7 mouse cellular contexts compared by ENCODE assay signal in the genomic region with DNA sequence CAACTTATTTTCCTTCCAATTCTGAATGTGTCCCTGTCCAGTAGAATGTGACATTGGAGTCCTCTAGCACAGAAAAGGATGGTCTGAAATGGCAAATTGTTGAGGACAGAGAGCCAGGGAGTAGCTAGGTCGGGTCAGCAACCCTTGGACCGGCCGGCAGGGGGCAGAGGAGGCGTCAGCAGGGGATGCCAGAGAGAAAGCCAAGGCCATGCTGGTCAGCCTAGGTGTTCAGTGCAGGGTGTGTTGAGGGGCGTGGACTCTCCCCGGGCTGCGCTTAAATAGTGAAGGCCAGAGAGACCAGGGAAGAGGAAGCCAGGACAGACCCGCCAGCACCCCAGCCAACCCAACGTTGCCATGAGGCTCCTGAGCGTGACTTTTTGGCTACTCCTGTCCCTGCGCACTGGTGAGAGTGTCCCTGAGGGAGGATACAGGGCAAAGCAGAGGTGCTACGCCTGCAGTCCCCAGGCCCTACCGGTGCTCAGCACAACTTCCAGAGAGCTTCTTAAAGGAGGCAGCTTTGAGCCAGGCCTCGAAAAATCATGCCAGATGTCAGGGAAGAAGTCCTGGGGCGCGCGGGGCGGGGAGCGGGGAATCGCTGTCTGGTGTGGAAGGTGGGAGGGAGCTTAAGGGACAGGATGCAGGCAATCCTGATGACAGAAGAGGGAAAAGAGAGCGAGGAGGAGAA. TPM values are rescaled to one million over a fixed set of nuclear protein-coding genes. Genes with fewer than 3 reads are reported as not detected.
DNase-seq lines count a peak whose midpoint lies in the region; ATAC-seq and TF ChIP-seq lines count a peak whose summit lies in the region.

A gene (plus strand): TSS at position 238 of the 685 bp plus-strand sequence.

- no peak within 1 kb of the TSS for H3K27ac ChIP-seq in embryonic facial prominence, embryonic 12.5 days
- no peak within 1 kb of the TSS for H3K27ac ChIP-seq in heart, postnatal 0 days (ENCODE audit: low read depth)
- no peak within 1 kb of the TSS for H3K27ac ChIP-seq in midbrain, embryonic 11.5 days (ENCODE audit: low read depth, low read length)

- peak; percentile 86 for TF ChIP-seq CTCF in heart, postnatal 0 days (IDR thresholded peaks at IDR 0.05; ENCODE audit: low read depth)

- peaks cover 14% of the 10 kb centered on the region for H3K36me3 ChIP-seq in embryonic facial prominence, embryonic 12.5 days
- H3K36me3 ChIP-seq in heart, postnatal 0 days (replicated peaks; ENCODE audit: control insufficient read depth, insufficient read depth, low read length), result peaks cover 7% of the 10 kb centered on the region; the same call in 1 of the 2 replicates
- H3K36me3 ChIP-seq in midbrain, embryonic 11.5 days (ENCODE audit: control insufficient read depth, insufficient read depth, low read length), result no peaks in the 10 kb centered on the region

- DNase-seq in ES-CJ7 (ENCODE audit: low read depth, low spot score), result peak; percentile 57
- peak; percentile 84 for DNase-seq in adrenal gland, postnatal 25 days
- peak; percentile 45 for DNase-seq in heart, postnatal 0 days (ENCODE audit: low spot score)
- peak; percentile 90 for DNase-seq in kidney, postnatal 4 days
- DNase-seq in midbrain, embryonic 11.5 days (ENCODE audit: low spot score, missing footprints), result peak; percentile 96
- peak; percentile 58 to 88 for DNase-seq in spleen, postnatal 4 days (ENCODE audit: low spot score in 2 of 2)

- peak within 1 kb of the TSS; percentile 39; the same call in 1 of the 2 replicates for H3K4me2 ChIP-seq in embryonic facial prominence, embryonic 12.5 days (replicated peaks)
- H3K4me2 ChIP-seq in heart, postnatal 0 days (ENCODE audit: low read depth, low read length), result no peak within 1 kb of the TSS
- H3K4me2 ChIP-seq in midbrain, embryonic 11.5 days, result no peak within 1 kb of the TSS

- no peaks in the 10 kb centered on the region for H3K27me3 ChIP-seq in embryonic facial prominence, embryonic 12.5 days
- H3K27me3 ChIP-seq in heart, postnatal 0 days (ENCODE audit: control insufficient read depth, insufficient read depth, low read length), result no peaks in the 10 kb centered on the region
- no peaks in the 10 kb centered on the region for H3K27me3 ChIP-seq in midbrain, embryonic 11.5 days (ENCODE audit: control insufficient read depth, insufficient read depth, low read length)

- no peak within 1 kb of the TSS for H3K9ac ChIP-seq in embryonic facial prominence, embryonic 12.5 days
- no peak within 1 kb of the TSS for H3K9ac ChIP-seq in heart, postnatal 0 days (replicated peaks; ENCODE audit: low read depth, low read length)
- H3K9ac ChIP-seq in midbrain, embryonic 11.5 days (ENCODE audit: low read length), result no peak within 1 kb of the TSS

- ATAC-seq in embryonic facial prominence, embryonic 12.5 days (ENCODE audit: insufficient number of reproducible peaks, insufficient read depth, low FRiP score, low TSS enrichment), result 0 out of 2 replicates have a peak, but pooled peaks have one; percentile 25
- peak; percentile 85 for ATAC-seq in heart, postnatal 0 days (ENCODE audit: insufficient read depth, low read depth)
- ATAC-seq in midbrain, embryonic 11.5 days (ENCODE audit: low FRiP score), result peak; percentile 73; the same call in 1 of the 2 replicates

- 25% methylated on average over 21 of the region's 21 CpGs for WGBS in embryonic facial prominence, embryonic 12.5 days
- WGBS in heart, postnatal 0 days, result 30% methylated on average over 21 of the region's 21 CpGs
- 35% methylated on average over 21 of the region's 21 CpGs for WGBS in midbrain, embryonic 11.5 days

- peaks cover 10% of the 10 kb centered on the region for H3K4me1 ChIP-seq in embryonic facial prominence, embryonic 12.5 days
- no peaks in the 10 kb centered on the region for H3K4me1 ChIP-seq in heart, postnatal 0 days (ENCODE audit: control insufficient read depth, insufficient read depth)
- H3K4me1 ChIP-seq in midbrain, embryonic 11.5 days (ENCODE audit: control insufficient read depth, insufficient read depth, low read length), result no peaks in the 10 kb centered on the region

- no peak within 1 kb of the TSS for H3K4me3 ChIP-seq in embryonic facial prominence, embryonic 12.5 days
- no peak within 1 kb of the TSS for H3K4me3 ChIP-seq in heart, postnatal 0 days (ENCODE audit: low read depth, low read length)
- no peak within 1 kb of the TSS for H3K4me3 ChIP-seq in midbrain, embryonic 11.5 days (ENCODE audit: low read depth, low read length)

- no peaks in the 10 kb centered on the region for H3K9me3 ChIP-seq in embryonic facial prominence, embryonic 12.5 days
- no peaks in the 10 kb centered on the region for H3K9me3 ChIP-seq in heart, postnatal 0 days (replicated peaks; ENCODE audit: control insufficient read depth, low read length)
- no peaks in the 10 kb centered on the region for H3K9me3 ChIP-seq in midbrain, embryonic 11.5 days (ENCODE audit: control insufficient read depth, low read length)

- TF ChIP-seq EP300 in heart, postnatal 0 days (IDR thresholded peaks at IDR 0.05; ENCODE audit: low read depth), result no peak

RNA-seq across cellular contexts. Expression of the gene that starts here (rescaled TPM):
- total RNA-seq in adrenal gland, postnatal 25 days (2021), result not detected in 2 replicates
- polyA plus RNA-seq in embryonic facial prominence, embryonic 12.5 days (2016; fragmentation: Nextera tagmentation; extraction: Ambion mirVana), result 0.28 and 0.56 TPM in 2 replicates
- total RNA-seq in heart, postnatal 0 days (2014; rRNA removed; ENCODE audit: low replicate concordance), result 0.04 TPM in 1 of 2 replicates, not detected in the other
- not detected in 2 replicates for polyA plus RNA-seq in heart, postnatal 0 days (2015; fragmentation: Nextera tagmentation; extraction: Ambion mirVana)
- 0.10 TPM in 1 of 2 replicates, not detected in the other for polyA plus RNA-seq in midbrain, embryonic 11.5 days (2014; fragmentation: Nextera tagmentation; extraction: Ambion mirVana)

Comparison
In these comparisons a context has a peak if more than half of its experiments do, and no peak if none do; other contexts are left out.
1. Peak in DNase-seq in adrenal gland, postnatal 25 days; RNA of the gene not detected or under 1 TPM.
2. Peak in ATAC-seq and H3K4me2 ChIP-seq in embryonic facial prominence, embryonic 12.5 days; RNA of the gene not detected or under 1 TPM.
3. Peak in DNase-seq and ATAC-seq in heart, postnatal 0 days; RNA of the gene not detected or under 1 TPM.
4. Peak in DNase-seq and ATAC-seq in midbrain, embryonic 11.5 days; RNA of the gene not detected or under 1 TPM.
5. DNase-seq: peak in every context shown above with its lines; median percentile 96 in midbrain, embryonic 11.5 days; 90 in kidney, postnatal 4 days; 84 in adrenal gland, postnatal 25 days; 73 in spleen, postnatal 4 days; 57 in ES-CJ7; 45 in heart, postnatal 0 days.
6. ATAC-seq: peak in every context shown above with its lines; median percentile 85 in heart, postnatal 0 days; 73 in midbrain, embryonic 11.5 days; 25 in embryonic facial prominence, embryonic 12.5 days.